Mouse (Mus musculus): Measurements from ENCODE around the gene Anapc2.
"Not testable (repeated sequence)": the region's sequence is repeated elsewhere in the genome, so short reads cannot be mapped to it uniquely, and the experiment has no call there.

GRCm38 (mm10) chr2:25257250-25257649, 15.0 kb upstream of the Anapc2 start:
- TF ChIP-seq POLR2A (IDR thresholded peaks at IDR 0.05; ENCODE audit: low read depth, low read length); CTCF (conservative IDR thresholded peaks at IDR 0.05; ENCODE audit: insufficient read depth, insufficient read length, low read depth, low read length): not testable (repeated sequence)
